Mouse (Mus musculus) C2C12 (cell line): ENCODE data around the gene Krtap10-4. TPM values are rescaled to one million over a fixed set of nuclear protein-coding genes. Genes with fewer than 3 reads are reported as not detected.
"Not testable (repeated sequence)": the region's sequence is repeated elsewhere in the genome, so short reads cannot be mapped to it uniquely, and the experiment has no call there.

ENCODE experiments used
- H3K27me3 ChIP-seq: one replicate; pipeline ENCODE4 v1.6.1; 2011; ENCODE audit not compliant: control insufficient read depth, insufficient read depth, insufficient read length
- H3K36me3 ChIP-seq: one replicate; pipeline ENCODE4 v1.6.1; 2011; ENCODE audit not compliant: control insufficient read depth, insufficient read depth
- H3K4me3 ChIP-seq: one replicate; pipeline ENCODE4 v1.5.1; 2011; ENCODE audit warnings: mild to moderate bottlenecking, control low read depth; ENCODE audit not compliant: poor library complexity, insufficient read depth, severe bottlenecking
- H3K79me2 ChIP-seq: one replicate; pipeline ENCODE4 v1.6.1; 2011; ENCODE audit not compliant: control insufficient read depth, insufficient read depth
- H3K79me3 ChIP-seq: one replicate; pipeline ENCODE4 v1.6.1; 2011; ENCODE audit warnings: low read depth, control low read depth
- H3ac ChIP-seq: one replicate; pipeline ENCODE3; 2011; ENCODE audit warnings: low read depth; ENCODE audit not compliant: control insufficient read depth, insufficient read length
- CEBPB ChIP-seq: IDR thresholded peaks from one replicate; pipeline ENCODE4 v1.6.1; 2011; ENCODE audit warnings: low read depth, mild to moderate bottlenecking, control low read depth, moderate library complexity
- CTCF ChIP-seq: IDR thresholded peaks from one replicate; pipeline ENCODE4 v1.5.1; 2011; ENCODE audit not compliant: control insufficient read depth, insufficient read depth, insufficient read length
- FOSL1 ChIP-seq: IDR thresholded peaks from one replicate; pipeline ENCODE4 v1.8.0; 2011; ENCODE audit warnings: mild to moderate bottlenecking, low read length; ENCODE audit not compliant: poor library complexity, insufficient read depth, severe bottlenecking
- MAX ChIP-seq: IDR thresholded peaks from one replicate; pipeline ENCODE4 v1.6.1; 2011; ENCODE audit warnings: mild to moderate bottlenecking, control low read depth
- MYOD1 ChIP-seq: IDR thresholded peaks from one replicate; pipeline ENCODE4 v1.6.1; 2011; ENCODE audit warnings: low read depth; ENCODE audit not compliant: control insufficient read depth, insufficient read length
- MYOG ChIP-seq: IDR thresholded peaks from one replicate; pipeline ENCODE4 v1.6.1; 2011; ENCODE audit not compliant: control insufficient read depth, insufficient read length; ENCODE audit errors: extremely low read depth
- USF1 ChIP-seq: IDR thresholded peaks from one replicate; pipeline ENCODE4 v1.6.1; 2011; ENCODE audit warnings: low read depth, mild to moderate bottlenecking, control low read depth, moderate library complexity
- polyA plus RNA-seq: library from polyadenylated mRNA; unstranded; fragments of >200 nt; fragmentation: generic; extraction: Trizol; gene quantifications from one replicate; pipeline ENCODE4 v1.2.1, GENCODE M21; 2012; ENCODE audit warnings: missing spikeins

The Krtap10-4 gene
- polyA plus RNA-seq, 1 experiment, result not detected

DNA sequence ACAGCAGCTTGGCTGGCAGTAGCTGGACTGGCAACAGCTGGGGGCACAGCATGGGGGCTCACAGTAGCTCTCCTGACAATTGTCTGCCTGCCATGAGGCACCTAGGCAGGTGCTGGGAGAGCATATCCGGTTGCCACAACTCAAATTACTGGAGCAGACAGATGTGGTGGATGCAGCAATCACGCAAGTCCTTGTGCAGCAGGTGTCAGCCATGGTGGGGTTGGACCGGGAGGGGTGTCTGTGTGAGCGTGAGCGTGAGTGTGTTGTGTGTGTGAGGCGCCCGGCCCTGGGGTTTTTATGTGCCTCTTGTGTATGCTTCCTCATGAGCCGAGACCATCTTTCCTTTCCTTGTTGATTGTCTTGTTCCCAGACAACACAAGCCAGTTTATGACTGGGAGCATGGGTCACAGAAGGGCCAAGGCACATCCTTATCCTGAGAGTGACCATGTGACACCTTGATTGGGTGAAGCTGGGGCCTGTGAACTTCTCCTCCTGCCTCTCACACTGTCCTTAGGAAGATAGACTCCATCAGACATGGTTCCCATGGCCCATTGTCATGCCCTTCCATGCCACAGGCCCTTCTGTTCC, 27.9 kb downstream of the Krtap10-4 start, which contains the start of gene Gm19668:
Gene Gm19668 (minus strand): TSS at position 213 of the 588 bp plus-strand sequence.
- Histone ChIP-seq H3K27me3 (peaks cover 7% of the 10 kb centered on the region), H3K79me2 (no peaks in the 10 kb centered on the region), H3ac (no peak within 1 kb of the TSS), H3K79me3 (no peaks in the 10 kb centered on the region), H3K4me3 (no peak within 1 kb of the TSS), H3K36me3 (no peaks in the 10 kb centered on the region)
- TF ChIP-seq MYOD1 (peak; percentile 19), CTCF (no peak)

DNA sequence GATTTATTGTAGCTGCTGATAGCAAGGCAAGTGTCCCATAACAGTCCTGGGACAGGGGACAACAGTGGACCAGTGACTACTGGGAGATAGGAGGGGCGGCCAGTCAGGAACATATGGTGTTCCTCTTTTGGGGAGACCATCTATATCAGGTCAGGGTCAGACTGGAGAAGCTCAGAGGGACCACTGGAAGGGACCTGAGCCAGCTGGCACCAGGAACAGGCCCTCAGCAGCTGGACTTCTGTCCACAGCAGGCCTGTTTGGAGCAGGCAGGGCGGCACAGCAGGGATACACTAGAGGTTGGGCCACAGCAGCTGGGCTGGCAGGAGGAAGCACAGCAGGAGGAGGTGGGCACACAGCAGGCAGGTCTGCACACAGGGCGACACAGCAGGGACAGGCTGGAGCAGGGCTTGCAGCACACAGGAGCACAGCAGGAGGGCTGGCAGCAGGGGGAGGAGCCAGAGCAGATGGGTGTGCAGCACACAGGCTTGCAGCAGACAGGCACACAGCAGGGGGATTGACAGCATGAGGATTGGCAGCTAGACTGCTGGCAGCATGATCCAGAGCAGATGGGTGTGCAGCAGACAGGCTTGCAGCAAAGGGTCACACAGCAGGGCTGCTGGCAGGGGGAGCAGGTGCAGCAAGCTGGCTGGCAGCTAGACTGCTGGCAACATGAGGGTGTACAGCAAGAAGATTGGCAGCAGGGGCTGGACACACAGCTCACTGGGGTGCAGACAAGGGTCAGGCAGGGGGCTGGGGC, 28.6 kb downstream of the Krtap10-4 start:
- H3K36me3 ChIP-seq, H3K4me3 ChIP-seq, H3K79me2 ChIP-seq, H3K27me3 ChIP-seq, H3K79me3 ChIP-seq, H3ac ChIP-seq: not testable (repeated sequence)

DNA sequence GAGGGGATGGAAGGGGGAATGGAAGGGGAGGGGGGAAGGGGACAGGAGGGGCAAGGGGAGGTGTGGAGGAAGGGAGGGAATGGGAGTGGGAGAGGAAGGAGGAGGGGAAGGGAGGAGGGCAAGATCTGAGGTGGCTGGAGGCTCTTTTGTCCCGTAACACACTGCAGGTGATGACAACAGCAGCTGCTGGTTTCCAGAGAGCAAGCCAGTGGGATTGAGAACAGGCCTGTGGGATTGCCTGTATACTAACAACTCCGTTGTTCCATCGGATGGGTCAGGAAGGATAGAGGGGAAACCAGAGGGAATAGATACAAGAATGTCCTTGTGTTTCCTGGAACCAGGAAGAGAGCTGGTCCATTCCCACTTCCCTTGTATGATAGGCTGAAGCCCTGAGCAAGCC, 29.2 kb downstream of the Krtap10-4 start:
- Histone ChIP-seq H3K79me3 (no peaks in the 10 kb centered on the region), H3K27me3 (peaks cover 7% of the 10 kb centered on the region), H3K4me3 (no peak overlapping the region), H3K79me2 (no peaks in the 10 kb centered on the region), H3K36me3 (no peaks in the 10 kb centered on the region), H3ac (no peak overlapping the region)
- TF ChIP-seq USF1, result no peak
- TF ChIP-seq MAX, result no peak
- TF ChIP-seq CEBPB, result no peak
- no peak for TF ChIP-seq MYOD1
- TF ChIP-seq FOSL1, result no peak
- TF ChIP-seq MYOG, result no peak
- no peak for TF ChIP-seq CTCF

DNA sequence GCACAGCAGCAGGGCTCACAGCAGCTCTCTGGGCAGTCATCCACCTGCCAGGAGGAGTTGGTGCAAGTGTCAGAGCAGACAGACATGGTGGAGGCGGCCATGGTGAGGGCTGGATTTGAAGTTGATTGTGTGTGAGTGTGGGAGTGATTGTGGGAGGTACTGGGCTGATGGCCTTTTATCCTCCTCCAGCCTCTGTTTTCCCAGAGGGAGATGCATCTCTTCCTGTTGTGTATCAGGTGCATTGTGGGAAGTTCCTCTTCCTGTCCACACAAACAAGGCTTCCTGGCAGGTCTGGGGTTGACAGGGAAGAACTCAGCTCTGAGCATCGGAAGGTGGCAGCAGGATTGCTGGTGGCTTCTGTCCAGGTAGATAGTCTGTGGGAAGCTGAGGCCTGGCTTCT, 31.9 kb downstream of the Krtap10-4 start, which contains the start of gene Gm9639:
Gene Gm9639 (minus strand): TSS at position 101 of the 400 bp plus-strand sequence.
- Histone ChIP-seq H3K4me3 (no peak within 1 kb of the TSS), H3K79me2 (no peaks in the 10 kb centered on the region), H3K36me3 (no peaks in the 10 kb centered on the region), H3K79me3 (no peaks in the 10 kb centered on the region), H3K27me3 (peaks cover 7% of the 10 kb centered on the region), H3ac (no peak within 1 kb of the TSS)
- no peak for TF ChIP-seq MYOG
- no peak for TF ChIP-seq FOSL1
- no peak for TF ChIP-seq MAX
- no peak for TF ChIP-seq USF1
- no peak for TF ChIP-seq CEBPB
- no peak for TF ChIP-seq MYOD1
- TF ChIP-seq CTCF, result no peak

DNA sequence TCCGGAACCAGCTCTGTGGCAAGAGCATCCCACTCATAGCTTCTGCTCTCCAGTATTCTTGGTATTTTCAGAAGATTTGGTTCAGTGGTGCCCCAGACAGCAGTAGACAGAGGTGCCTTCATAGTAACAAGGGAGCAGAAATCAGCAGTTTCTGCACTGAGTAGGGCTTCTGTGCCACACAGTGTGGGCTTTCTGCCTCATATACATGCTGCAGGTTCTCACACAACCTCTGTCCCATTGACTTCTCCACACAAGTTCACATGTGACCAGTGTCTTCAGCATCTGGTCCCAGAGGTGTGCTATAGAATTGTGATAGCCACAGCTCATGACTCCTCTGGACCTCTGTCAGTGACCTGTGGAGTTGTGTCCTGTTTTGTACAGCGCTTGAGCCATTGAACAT, 38.3 kb downstream of the Krtap10-4 start:
- Histone ChIP-seq H3K79me3 (no peaks in the 10 kb centered on the region), H3K79me2 (no peaks in the 10 kb centered on the region), H3ac (no peak overlapping the region), H3K27me3 (peaks cover 3% of the 10 kb centered on the region), H3K4me3 (no peak overlapping the region), H3K36me3 (no peaks in the 10 kb centered on the region)
- no peak for TF ChIP-seq USF1
- TF ChIP-seq MYOD1, result no peak
- TF ChIP-seq FOSL1, result no peak
- TF ChIP-seq MAX, result no peak
- TF ChIP-seq CEBPB, result no peak
- TF ChIP-seq CTCF, result no peak
- no peak for TF ChIP-seq MYOG

DNA sequence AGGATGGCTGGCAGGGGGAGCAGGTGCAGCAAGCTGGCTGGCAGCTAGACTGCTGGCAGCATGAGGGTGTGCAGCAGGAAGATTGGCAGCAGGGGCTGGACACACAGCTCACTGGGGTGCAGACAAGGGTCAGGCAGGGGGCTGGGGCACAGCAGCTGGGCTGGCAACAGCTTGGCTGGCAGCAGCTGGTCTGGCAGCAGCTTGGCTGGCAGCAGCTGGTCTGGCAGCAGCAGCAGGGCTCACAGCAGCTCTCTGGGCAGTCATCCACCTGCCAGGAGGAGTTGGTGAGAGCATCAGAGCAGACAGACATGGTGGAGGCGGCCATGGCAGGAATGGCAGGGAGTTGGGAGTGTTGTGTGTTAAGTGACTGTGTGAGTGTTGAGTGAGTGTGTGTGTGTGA, 39.0 kb downstream of the Krtap10-4 start, which contains the start of gene Gm7137:
Gene Gm7137 (minus strand): TSS at position 325 of the 400 bp plus-strand sequence.
- H3K79me3 ChIP-seq, H3K4me3 ChIP-seq, H3K79me2 ChIP-seq, H3ac ChIP-seq, H3K36me3 ChIP-seq, H3K27me3 ChIP-seq: not testable (repeated sequence)

DNA sequence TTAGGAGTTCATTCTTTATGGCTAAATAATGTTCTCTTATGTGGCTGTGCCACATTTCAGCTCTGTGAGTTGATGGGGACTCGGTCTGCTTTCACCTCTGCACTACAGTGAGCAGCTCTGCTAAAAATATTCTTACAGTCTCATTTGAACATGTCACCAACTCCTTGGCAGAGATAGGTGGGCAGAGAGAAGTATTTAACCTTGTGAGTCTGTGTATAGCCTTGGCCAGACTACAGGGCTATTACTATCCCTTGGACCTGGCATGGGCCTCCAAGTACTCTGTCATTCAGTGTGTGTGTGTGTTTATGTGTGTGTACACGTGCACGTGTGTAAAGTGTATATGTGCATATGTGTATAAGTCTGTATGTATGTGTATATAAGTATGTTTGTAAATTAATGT, 43.5 kb downstream of the Krtap10-4 start:
- H3K79me2 ChIP-seq, H3K36me3 ChIP-seq, H3ac ChIP-seq, H3K4me3 ChIP-seq, H3K27me3 ChIP-seq, H3K79me3 ChIP-seq: not testable (repeated sequence)

DNA sequence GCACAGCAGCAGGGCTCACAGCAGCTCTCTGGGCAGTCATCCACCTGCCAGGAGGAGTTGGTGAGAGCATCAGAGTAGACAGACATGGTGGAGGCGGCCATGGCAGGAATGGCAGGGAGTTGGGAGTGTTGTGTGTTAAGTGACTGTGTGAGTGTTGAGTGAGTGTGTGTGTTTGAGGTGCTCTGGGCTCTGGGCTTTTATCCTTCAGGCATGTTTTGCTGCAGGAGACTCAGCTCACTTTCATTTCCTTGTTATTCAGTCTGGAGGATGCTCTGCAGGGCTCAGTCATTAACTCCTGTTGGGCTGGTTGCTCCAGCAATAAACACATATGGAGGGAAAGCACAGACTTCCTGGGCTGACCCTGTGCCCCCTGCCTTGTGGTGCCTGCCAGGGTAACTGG, 44.5 kb downstream of the Krtap10-4 start, which contains the start of gene Gm3250:
Gene Gm3250 (minus strand): TSS at position 101 of the 400 bp plus-strand sequence.
- not testable (repeated sequence) for H3ac ChIP-seq, H3K36me3 ChIP-seq, H3K4me3 ChIP-seq, H3K79me2 ChIP-seq, H3K79me3 ChIP-seq, H3K27me3 ChIP-seq

DNA sequence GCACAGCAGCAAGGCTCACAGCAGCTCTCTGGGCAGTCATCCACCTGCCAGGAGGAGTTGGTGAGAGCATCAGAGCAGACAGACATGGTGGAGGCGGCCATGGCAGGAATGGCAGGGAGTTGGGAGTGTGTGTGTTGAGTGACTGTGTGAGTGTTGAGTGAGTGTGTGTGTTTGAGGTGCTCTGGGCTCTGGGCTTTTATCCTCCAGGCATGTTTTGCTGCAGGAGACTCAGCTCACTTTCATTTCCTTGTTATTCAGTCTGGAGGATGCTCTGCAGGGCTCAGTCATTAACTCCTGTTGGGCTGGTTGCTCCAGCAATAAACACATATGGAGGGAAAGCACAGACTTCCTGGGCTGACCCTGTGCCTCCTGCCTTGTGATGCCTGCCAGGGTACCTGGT, 50.1 kb downstream of the Krtap10-4 start, which contains the start of gene Gm7138:
Gene Gm7138 (minus strand): TSS at position 101 of the 400 bp plus-strand sequence.
- not testable (repeated sequence) for H3K36me3 ChIP-seq, H3K27me3 ChIP-seq, H3K79me2 ChIP-seq, H3K79me3 ChIP-seq, H3ac ChIP-seq, H3K4me3 ChIP-seq
